Mouse (Mus musculus) monocyte, adult 2 months (primary cell): ENCODE data around the gene Rbm24.

ENCODE experiments used
- DNase-seq, 2 experiments: peaks; one replicate each; pipeline ENCODE4 v3.0.0; 2022; ENCODE audit warnings: low spot score in 2 of 2, low read depth in 1 of 2

Rbm24 gene

GRCm38 (mm10) chr13:46433880-46434560 lies 15.8 kb downstream of the Rbm24 start:
- DNase-seq = no peak

GRCm38 (mm10) chr13:46438960-46439359 lies 20.7 kb downstream of the Rbm24 start:
- no peak for DNase-seq

DNA sequence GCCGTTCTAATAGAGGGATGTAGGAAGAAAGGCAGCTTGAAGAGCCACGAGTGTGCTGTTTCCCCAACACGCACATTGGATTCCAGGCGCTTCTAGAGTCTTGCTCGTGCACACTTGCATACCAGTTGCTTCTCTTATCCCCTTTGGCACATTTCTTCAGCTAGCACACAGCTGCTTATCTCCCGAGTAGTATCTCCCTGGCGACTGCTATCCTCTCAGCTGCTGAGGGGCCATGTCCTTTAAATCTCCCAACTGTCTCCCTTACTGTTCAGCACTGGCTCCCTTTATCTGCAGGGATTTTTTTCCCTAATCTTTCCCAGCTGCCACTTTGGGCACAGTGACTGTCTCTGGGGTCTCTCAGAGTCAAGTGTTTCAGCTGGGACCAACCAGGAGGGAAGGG lies 25.8 kb downstream of the Rbm24 start:
- DNase-seq = no peak

DNA sequence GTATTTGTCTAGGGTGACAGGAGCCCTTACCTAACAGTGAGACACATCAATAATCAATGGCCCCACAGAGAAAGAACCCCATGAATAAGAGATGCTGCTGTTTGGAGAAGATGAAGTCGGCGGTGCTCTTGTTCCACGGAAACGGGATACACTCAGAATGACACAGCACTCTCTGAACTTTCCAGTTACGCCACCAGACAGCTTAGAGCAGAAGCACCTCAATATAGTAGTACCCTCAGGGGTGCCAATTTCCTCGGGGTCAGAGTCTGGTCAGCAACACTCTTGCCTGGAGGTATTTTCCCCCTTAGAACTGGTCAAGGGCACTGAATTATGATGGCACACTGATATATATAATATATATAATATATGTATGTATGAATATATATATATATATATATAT lies 27.8 kb downstream of the Rbm24 start:
- no peak for DNase-seq

GRCm38 (mm10) chr13:46448276-46448675 lies 30.0 kb downstream of the Rbm24 start:
- no peak for DNase-seq

DNA sequence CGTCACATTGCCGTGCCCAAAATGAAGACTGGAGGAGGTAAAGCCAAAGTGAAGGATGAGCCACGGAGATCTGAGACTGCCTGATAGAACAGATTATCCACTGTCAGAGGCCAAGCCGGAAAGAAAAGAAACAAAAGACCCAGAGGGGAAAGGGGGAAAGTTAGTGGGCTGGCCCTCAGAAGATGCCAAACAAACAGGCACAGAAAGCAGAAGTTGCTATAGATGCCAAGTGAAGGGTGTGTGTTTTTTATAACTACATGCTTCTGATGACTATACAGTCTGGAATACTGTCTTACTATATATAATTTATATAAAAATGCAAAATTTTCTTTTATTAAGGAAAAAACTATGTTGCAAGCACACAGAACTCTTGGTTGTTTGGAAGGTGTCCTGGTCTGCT lies 31.7 kb downstream of the Rbm24 start:
- DNase-seq = no peak

DNA sequence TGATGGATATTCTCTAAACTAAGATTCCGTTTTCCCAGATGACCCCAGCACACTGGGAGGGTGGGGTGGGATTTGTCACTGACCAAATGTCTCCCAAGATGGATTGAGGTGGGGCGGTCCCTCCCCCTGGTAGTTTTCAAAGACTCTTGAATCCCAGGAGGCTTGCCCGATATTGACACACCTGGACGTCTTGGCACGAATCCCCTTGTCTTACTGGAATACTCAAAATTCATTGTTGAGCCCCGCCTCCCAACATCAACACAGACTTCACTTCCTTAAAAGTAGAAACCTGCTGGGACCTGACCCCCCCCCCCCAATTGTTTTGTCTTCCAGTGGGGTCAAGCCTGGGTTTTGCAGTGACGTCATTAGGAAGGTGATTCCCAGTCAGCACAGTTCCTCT lies 32.4 kb downstream of the Rbm24 start:
- no peak for DNase-seq

DNA sequence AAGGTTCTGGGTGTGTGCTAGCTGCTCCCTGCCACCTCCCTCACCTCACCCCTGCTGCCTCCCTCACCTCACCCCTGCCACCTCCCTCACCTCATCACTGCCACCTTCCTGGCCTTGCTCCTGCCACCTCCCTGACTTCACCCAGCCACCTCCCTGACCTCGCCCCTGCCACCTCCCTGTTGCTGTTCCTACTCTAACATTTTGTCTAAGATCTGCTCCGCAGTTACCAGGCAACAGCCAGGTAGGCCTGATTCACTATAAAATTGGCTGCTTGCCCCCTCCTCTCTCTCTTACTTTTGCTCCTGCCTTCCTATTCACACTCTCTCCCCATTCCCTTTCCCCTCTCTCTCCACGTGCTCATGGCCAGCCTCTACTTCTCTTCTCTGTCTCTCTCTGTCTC lies 33.3 kb downstream of the Rbm24 start:
- DNase-seq = no peak

DNA sequence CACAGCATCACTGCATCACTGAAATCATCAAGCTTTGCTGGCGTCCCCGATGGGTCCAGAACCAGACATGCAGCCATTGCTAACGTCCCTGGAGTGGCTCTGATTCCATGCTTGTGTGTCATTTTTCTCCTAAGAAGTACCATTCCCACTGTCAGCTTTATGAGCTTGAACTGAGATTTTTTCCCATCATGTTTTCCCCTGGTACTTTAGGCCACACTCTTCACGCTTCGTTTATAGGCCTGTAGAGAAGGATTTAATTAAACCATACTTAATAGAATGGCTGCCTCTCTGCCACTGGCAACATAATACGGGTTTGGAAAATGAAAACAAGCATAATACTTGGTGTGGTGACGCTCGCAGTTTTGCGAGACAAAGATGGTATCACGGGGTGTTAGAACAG lies 41.3 kb downstream of the Rbm24 start:
- DNase-seq = no peak

DNA sequence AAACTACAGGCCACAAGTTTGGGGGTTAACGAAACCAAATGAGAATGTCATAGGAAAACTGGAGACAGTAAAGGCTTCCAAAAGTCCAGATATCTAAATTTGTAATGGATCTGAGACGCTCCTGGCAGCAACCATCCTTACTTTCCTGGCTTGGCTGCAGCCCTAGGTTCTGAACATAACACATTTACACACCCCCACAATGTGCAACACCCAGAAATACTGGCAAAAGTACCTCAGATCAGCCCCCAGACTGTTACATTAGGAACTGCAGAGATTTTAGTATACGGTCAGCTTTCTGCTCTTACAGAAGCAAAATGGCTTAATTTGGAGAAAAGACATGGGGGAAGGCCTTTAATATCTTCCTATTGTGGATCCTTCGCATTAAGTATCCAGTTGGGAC lies 44.0 kb downstream of the Rbm24 start:
- DNase-seq = no peak

DNA sequence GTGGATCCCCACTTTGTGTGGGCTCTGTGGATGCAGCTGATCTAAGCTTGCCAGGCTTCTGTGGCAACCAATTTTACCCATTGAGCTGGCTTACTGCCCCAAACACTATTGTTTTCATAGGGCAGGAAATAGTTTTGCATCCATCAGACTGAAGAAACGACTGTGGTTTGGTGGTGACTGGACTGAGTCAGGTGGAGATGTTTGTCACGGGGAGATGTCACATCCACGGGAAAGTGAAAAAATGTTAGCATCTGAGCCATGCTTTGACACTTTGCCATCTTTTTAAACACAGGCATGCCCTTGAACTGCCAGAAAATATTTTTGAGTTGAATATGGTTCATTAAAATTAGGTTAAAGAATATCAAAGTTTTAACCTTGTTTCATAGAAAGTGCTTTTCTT lies 45.5 kb downstream of the Rbm24 start:
- no peak for DNase-seq

DNA sequence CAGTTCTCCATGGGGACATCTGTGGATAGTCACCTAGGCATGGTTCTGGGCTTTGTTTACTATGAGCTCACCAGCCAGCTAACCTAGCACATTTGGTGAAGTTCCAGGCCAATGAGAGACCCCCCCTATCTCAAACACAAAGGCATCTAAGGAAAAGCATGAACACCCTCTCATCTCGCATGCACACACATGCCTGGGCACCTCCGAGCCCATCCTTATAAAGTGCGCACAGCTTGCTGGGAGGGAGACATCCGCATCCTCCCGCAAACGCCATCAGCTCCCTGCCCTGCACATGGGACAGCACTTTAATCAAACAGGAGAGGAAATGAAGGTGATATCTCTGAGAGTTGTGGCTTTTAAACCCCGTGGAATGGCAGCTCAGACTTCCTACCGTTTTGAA lies 50.0 kb downstream of the Rbm24 start:
- no peak for DNase-seq

DNA sequence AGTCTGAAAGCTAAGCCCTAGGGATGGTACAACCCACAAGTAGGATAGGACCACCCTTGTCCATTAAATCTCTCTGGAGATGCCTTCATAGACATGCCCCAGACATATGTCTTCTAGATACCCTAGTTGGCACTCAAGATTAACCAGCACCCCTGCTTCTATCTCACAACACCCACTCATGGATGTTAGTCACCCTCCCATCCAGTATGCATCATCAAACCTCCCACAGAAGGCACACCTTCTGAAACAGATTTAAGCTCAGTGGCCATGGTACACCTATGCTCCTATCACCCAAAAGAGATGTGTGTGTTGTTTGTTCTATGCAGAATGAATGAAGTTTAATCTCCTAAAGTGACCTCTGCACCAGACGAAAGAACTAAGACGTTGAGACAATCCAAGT lies 51.3 kb downstream of the Rbm24 start:
- DNase-seq = no peak
